Mouse (Mus musculus): ENCODE results near the gene Adcy9. TPM values are rescaled to one million over a fixed set of nuclear protein-coding genes. Genes with fewer than 3 reads are reported as not detected.

The Adcy9 gene
- total and polyA plus RNA-seq, 3 experiments, result 3.0 to 4.3 TPM; not detected in 1

- H3K27me3 ChIP-seq (ENCODE audit: control insufficient read depth in 1 of 2, insufficient read depth in 2 of 2, low read length in 2 of 2), result peaks cover 1 to 4% of the 10 kb centered on the region in 2 experiments; a peak in 3 of 4 replicates
- DNase-seq (ENCODE audit: low read depth, low spot score), result no peak
- H3K9ac ChIP-seq (ENCODE audit: control insufficient read depth, low read depth, low read length, poor library complexity, severe bottlenecking), result no peak overlapping the region
- H3K36me3 ChIP-seq (ENCODE audit: control insufficient read depth in 1 of 2, insufficient read depth in 2 of 2, low read length in 2 of 2), result no peaks in the 10 kb centered on the region
- peaks cover 0 to 2% of the 10 kb centered on the region in 2 experiments; a peak in 1 of 4 replicates for H3K4me1 ChIP-seq (ENCODE audit: control insufficient read depth in 1 of 2, insufficient read depth in 2 of 2, low read length in 2 of 2)
- no peak overlapping the region for H3K27ac ChIP-seq (ENCODE audit: control insufficient read depth, low read depth, low read length)
- no peaks in the 10 kb centered on the region for H3K9me3 ChIP-seq (replicated peaks; ENCODE audit: insufficient read depth, low read length)
- TF ChIP-seq TCF12 (IDR thresholded peaks at IDR 0.05; ENCODE audit: low read depth, low read length), result no peak
- no peak for TF ChIP-seq ZMIZ1 (IDR thresholded peaks at IDR 0.05; ENCODE audit: low read depth, low read length)
- TF ChIP-seq MYC (IDR thresholded peaks at IDR 0.05; ENCODE audit: low read depth, low read length), result no peak
- TF ChIP-seq MAX (IDR thresholded peaks at IDR 0.05; ENCODE audit: low read length), result no peak
- TF ChIP-seq EP300 (IDR thresholded peaks at IDR 0.05; ENCODE audit: low read depth in 1 of 2, low read length in 2 of 2), result no peak
- no peak for TF ChIP-seq MYB (IDR thresholded peaks at IDR 0.05; ENCODE audit: low read depth, low read length)
- TF ChIP-seq USF2 (IDR thresholded peaks at IDR 0.05; ENCODE audit: borderline replicate concordance in 1 of 2, insufficient read depth in 1 of 2, low read depth in 1 of 2, low read length in 2 of 2), result no peak
- TF ChIP-seq ZKSCAN1 (IDR thresholded peaks at IDR 0.05; ENCODE audit: low read depth, low read length), result no peak
- TF ChIP-seq USF1 (IDR thresholded peaks at IDR 0.05; ENCODE audit: low read depth, low read length), result no peak
- no peak for TF ChIP-seq RCOR1 (IDR thresholded peaks at IDR 0.05; ENCODE audit: low read depth, low read length)
- TF ChIP-seq TBP (IDR thresholded peaks at IDR 0.05; ENCODE audit: low read depth, low read length), result no peak
- TF ChIP-seq ETS1 (IDR thresholded peaks at IDR 0.05; ENCODE audit: low read depth, low read length), result no peak
- no peaks in the 10 kb centered on the region for H3K79me2 ChIP-seq (ENCODE audit: control insufficient read depth, insufficient read depth, low read length, poor library complexity)
- H3K4me3 ChIP-seq (ENCODE audit: control insufficient read depth in 1 of 2, insufficient read depth in 1 of 2, low read depth in 2 of 2, low read length in 2 of 2), result no peak overlapping the region
Observed at GRCm38 (mm10) chr16:4431013-4431412, 10.7 kb upstream of the Adcy9 start.

- TF ChIP-seq UBTF (IDR thresholded peaks at IDR 0.05; ENCODE audit: borderline replicate concordance, insufficient read depth, low read depth, low read length), result no peak
- no peak for TF ChIP-seq POLR2AphosphoS5 (IDR thresholded peaks at IDR 0.05; ENCODE audit: borderline replicate concordance, low read depth, low read length)
- TF ChIP-seq RAD21 (IDR thresholded peaks at IDR 0.05; ENCODE audit: low read depth, low read length), result no peak
- no peak for TF ChIP-seq USF1 (IDR thresholded peaks at IDR 0.05; ENCODE audit: low read depth, low read length)
- TF ChIP-seq CHD1 (IDR thresholded peaks at IDR 0.05; ENCODE audit: low read depth, low read length), result no peak
- no peak for TF ChIP-seq JUND (IDR thresholded peaks at IDR 0.05; ENCODE audit: low read depth, low read length)
- TF ChIP-seq GATA1 (IDR thresholded peaks at IDR 0.05; ENCODE audit: low read depth, low read length), result no peak
- TF ChIP-seq CHD2 (IDR thresholded peaks at IDR 0.05; ENCODE audit: low read length), result no peak
- TF ChIP-seq NRF1 (IDR thresholded peaks at IDR 0.05; ENCODE audit: insufficient read depth, low read depth, low read length, poor library complexity, severe bottlenecking), result no peak
- no peak for DNase-seq (ENCODE audit: low read depth, low spot score)
- no peak overlapping the region for H3K4me3 ChIP-seq (ENCODE audit: control insufficient read depth in 1 of 2, insufficient read depth in 1 of 2, low read depth in 2 of 2, low read length in 2 of 2)
- no peaks in the 10 kb centered on the region for H3K36me3 ChIP-seq (ENCODE audit: control insufficient read depth in 1 of 2, insufficient read depth in 2 of 2, low read length in 2 of 2)
- no peak overlapping the region for H3K27ac ChIP-seq (ENCODE audit: control insufficient read depth, low read depth, low read length)
- peaks cover 1 to 4% of the 10 kb centered on the region in 2 experiments; a peak in 3 of 4 replicates for H3K27me3 ChIP-seq (ENCODE audit: control insufficient read depth in 1 of 2, insufficient read depth in 2 of 2, low read length in 2 of 2)
- H3K9me3 ChIP-seq (replicated peaks; ENCODE audit: insufficient read depth, low read length), result no peaks in the 10 kb centered on the region
- H3K4me1 ChIP-seq (ENCODE audit: control insufficient read depth in 1 of 2, insufficient read depth in 2 of 2, low read length in 2 of 2), result peaks cover 0 to 7% of the 10 kb centered on the region in 2 experiments; a peak in 2 of 4 replicates
- no peak overlapping the region for H3K9ac ChIP-seq (ENCODE audit: control insufficient read depth, low read depth, low read length, poor library complexity, severe bottlenecking)
- no peaks in the 10 kb centered on the region for H3K79me2 ChIP-seq (ENCODE audit: control insufficient read depth, insufficient read depth, low read length, poor library complexity)
Observed at GRCm38 (mm10) chr16:4430232-4430631, 9.9 kb upstream of the Adcy9 start.

Measured in MEL (cell line).